Comparison of ENCODE assay signal across 11 mouse cellular contexts in genomic region chr19:38644871-38645595, GRCm38 (mm10).
DNase-seq lines count a peak whose midpoint lies in the region; ATAC-seq and TF ChIP-seq lines count a peak whose summit lies in the region.
"Had no signal": no experiment of that assay in that cellular context is flagged by ENCODE, and none has a peak within 500 bp of the region (broad histone marks: within the 10 kb centered on the region; RNA-seq: fewer than 3 reads in every experiment).

No protein-coding gene starts in this region.

- H3K4me3 ChIP-seq in heart, embryonic 13.5 days: no peak overlapping the region
- H3K4me3 ChIP-seq in heart, embryonic 12.5 days: no peak overlapping the region
- no peak overlapping the region for H3K4me3 ChIP-seq in lung, embryonic 16.5 days (ENCODE audit: low read length)
- no peak overlapping the region for H3K4me3 ChIP-seq in kidney, embryonic 15.5 days (replicated peaks)
- H3K4me3 ChIP-seq in layer of hippocampus, adult 2 months: no peak overlapping the region
- H3K4me3 ChIP-seq in forebrain, embryonic 14.5 days (ENCODE audit: low read depth, low read length): no peak overlapping the region
- H3K4me3 ChIP-seq: limb, embryonic 15.5 days had no signal

- H3K4me2 ChIP-seq in heart, embryonic 13.5 days: no peak overlapping the region
- no peak overlapping the region for H3K4me2 ChIP-seq in heart, embryonic 12.5 days
- no peak overlapping the region for H3K4me2 ChIP-seq in lung, embryonic 16.5 days (ENCODE audit: low read depth, low read length)
- no peak overlapping the region for H3K4me2 ChIP-seq in kidney, embryonic 15.5 days
- H3K4me2 ChIP-seq in forebrain, embryonic 14.5 days (ENCODE audit: low read length): no peak overlapping the region
- H3K4me2 ChIP-seq: limb, embryonic 15.5 days had no signal

- no peak for ATAC-seq in heart, embryonic 13.5 days (ENCODE audit: extremely low read depth, insufficient number of reproducible peaks, low FRiP score, low TSS enrichment)
- ATAC-seq in heart, embryonic 12.5 days (ENCODE audit: insufficient number of reproducible peaks, low FRiP score): no peak
- ATAC-seq in lung, embryonic 16.5 days (ENCODE audit: low read depth): peak; percentile 93
- no peak for ATAC-seq in kidney, embryonic 15.5 days (replicated peaks; ENCODE audit: low FRiP score)
- ATAC-seq in forebrain, embryonic 14.5 days: no peak

- 44% methylated on average over 6 of the region's 6 CpGs for WGBS in heart, embryonic 13.5 days
- WGBS in heart, embryonic 12.5 days: 46% methylated on average over 6 of the region's 6 CpGs
- 20% methylated on average over 6 of the region's 6 CpGs for WGBS in lung, embryonic 16.5 days
- 42% methylated on average over 6 of the region's 6 CpGs for WGBS in kidney, embryonic 15.5 days
- WGBS in forebrain, embryonic 14.5 days: 79% methylated on average over 6 of the region's 6 CpGs

- no peaks in the 10 kb centered on the region for H3K27me3 ChIP-seq in heart, embryonic 13.5 days (replicated peaks)
- H3K27me3 ChIP-seq in heart, embryonic 12.5 days (replicated peaks): no peaks in the 10 kb centered on the region
- H3K27me3 ChIP-seq in lung, embryonic 16.5 days (ENCODE audit: control insufficient read depth, insufficient read depth, low read depth, low read length): no peaks in the 10 kb centered on the region
- no peaks in the 10 kb centered on the region for H3K27me3 ChIP-seq in kidney, embryonic 15.5 days
- no peaks in the 10 kb centered on the region for H3K27me3 ChIP-seq in forebrain, embryonic 14.5 days (replicated peaks; ENCODE audit: control insufficient read depth, insufficient read depth, low read length)
- H3K27me3 ChIP-seq: limb, embryonic 15.5 days had no signal

- H3K9ac ChIP-seq in heart, embryonic 13.5 days: no peak overlapping the region
- H3K9ac ChIP-seq in heart, embryonic 12.5 days: no peak overlapping the region
- no peak overlapping the region for H3K9ac ChIP-seq in lung, embryonic 16.5 days (ENCODE audit: low read length)
- H3K9ac ChIP-seq in kidney, embryonic 15.5 days: no peak overlapping the region
- no peak overlapping the region for H3K9ac ChIP-seq in forebrain, embryonic 14.5 days (ENCODE audit: low read length)
- H3K9ac ChIP-seq: limb, embryonic 15.5 days had no signal

- H3K36me3 ChIP-seq in heart, embryonic 13.5 days: no peaks in the 10 kb centered on the region
- no peaks in the 10 kb centered on the region for H3K36me3 ChIP-seq in heart, embryonic 12.5 days
- H3K36me3 ChIP-seq in lung, embryonic 16.5 days (ENCODE audit: control insufficient read depth, insufficient read depth, low read length): no peaks in the 10 kb centered on the region
- H3K36me3 ChIP-seq in kidney, embryonic 15.5 days: no peaks in the 10 kb centered on the region
- no peaks in the 10 kb centered on the region for H3K36me3 ChIP-seq in forebrain, embryonic 14.5 days (ENCODE audit: control insufficient read depth, insufficient read depth, low read length)
- H3K36me3 ChIP-seq: limb, embryonic 15.5 days had no signal

- no peak for DNase-seq in lung, postnatal 14 days
- no peak for DNase-seq in layer of hippocampus, adult 2 months (ENCODE audit: low spot score in 2 of 2)
- no peak for DNase-seq in adrenal gland, adult 2 months
- no peak for DNase-seq in forebrain, embryonic 14.5 days (ENCODE audit: low spot score)
- DNase-seq: cerebellum, postnatal 36 days; right cerebral cortex, postnatal 4 days had no signal

- no peak for TF ChIP-seq CTCF in layer of hippocampus, adult 2 months (conservative IDR thresholded peaks at IDR 0.05)

- H3K9me3 ChIP-seq in heart, embryonic 13.5 days: no peaks in the 10 kb centered on the region
- H3K9me3 ChIP-seq in heart, embryonic 12.5 days (replicated peaks): no peaks in the 10 kb centered on the region
- no peaks in the 10 kb centered on the region for H3K9me3 ChIP-seq in lung, embryonic 16.5 days (ENCODE audit: control insufficient read depth, low read length)
- no peaks in the 10 kb centered on the region for H3K9me3 ChIP-seq in kidney, embryonic 15.5 days (replicated peaks)
- H3K9me3 ChIP-seq in forebrain, embryonic 14.5 days (replicated peaks; ENCODE audit: control insufficient read depth, low read length): no peaks in the 10 kb centered on the region
- H3K9me3 ChIP-seq: limb, embryonic 15.5 days had no signal

- H3K27ac ChIP-seq in heart, embryonic 13.5 days (replicated peaks): peak overlapping the region; percentile 33
- H3K27ac ChIP-seq in heart, embryonic 12.5 days (ENCODE audit: poor library complexity, severe bottlenecking): no peak overlapping the region
- peak overlapping the region; percentile 82 for H3K27ac ChIP-seq in lung, embryonic 16.5 days (ENCODE audit: low read length)
- H3K27ac ChIP-seq in kidney, embryonic 15.5 days: peak overlapping the region; percentile 9; the same call in 1 of the 2 replicates
- no peak overlapping the region for H3K27ac ChIP-seq in layer of hippocampus, adult 2 months
- no peak overlapping the region for H3K27ac ChIP-seq in forebrain, embryonic 14.5 days (ENCODE audit: low read depth, low read length)
- H3K27ac ChIP-seq: limb, embryonic 15.5 days had no signal

- H3K4me1 ChIP-seq in heart, embryonic 13.5 days: peaks cover 17% of the 10 kb centered on the region
- H3K4me1 ChIP-seq in heart, embryonic 12.5 days (replicated peaks): peaks cover 13% of the 10 kb centered on the region
- H3K4me1 ChIP-seq in lung, embryonic 16.5 days (replicated peaks; ENCODE audit: control insufficient read depth, insufficient read depth, low read length): peaks cover 10% of the 10 kb centered on the region
- H3K4me1 ChIP-seq in kidney, embryonic 15.5 days: peaks cover 14% of the 10 kb centered on the region
- H3K4me1 ChIP-seq in forebrain, embryonic 14.5 days (ENCODE audit: control insufficient read depth, insufficient read depth, low read length): no peaks in the 10 kb centered on the region

Comparison
In these comparisons a context has a peak if more than half of its experiments do, and no peak if none do; other contexts are left out.
1. H3K27ac ChIP-seq: peak in heart, embryonic 13.5 days (single experiment), lung, embryonic 16.5 days (single experiment) and kidney, embryonic 15.5 days (single experiment); none in heart, embryonic 12.5 days (single experiment), layer of hippocampus, adult 2 months (single experiment) and forebrain, embryonic 14.5 days (single experiment).